Mouse (Mus musculus) thymus, postnatal 36 days (tissue): ENCODE measurements at regions not wholly inside any gene's neighbourhood (a gene's known extent, or its start where the extent isn't known, plus 50 kb on each side); places are given as distances from the start of the nearest gene placed in this dataset.
"Not testable (repeated sequence)": the region's sequence is repeated elsewhere in the genome, so short reads cannot be mapped to it uniquely, and the experiment has no call there.

Experiments used
- DNase-seq, 2 experiments: peaks; one replicate each; pipeline ENCODE4 v3.0.0; 2022; ENCODE audit warnings: mixed read lengths in 2 of 2

- DNase-seq, result peak; percentile 86 to 90
These were observed 88.4 kb upstream of the Rpl34 start for GRCm38 (mm10) chr3:130818467-130819030.

GRCm38 (mm10) chr3:130809696-130810665, 79.8 kb upstream of the Rpl34 start:
- peak; percentile 32 to 38 for DNase-seq

DNA sequence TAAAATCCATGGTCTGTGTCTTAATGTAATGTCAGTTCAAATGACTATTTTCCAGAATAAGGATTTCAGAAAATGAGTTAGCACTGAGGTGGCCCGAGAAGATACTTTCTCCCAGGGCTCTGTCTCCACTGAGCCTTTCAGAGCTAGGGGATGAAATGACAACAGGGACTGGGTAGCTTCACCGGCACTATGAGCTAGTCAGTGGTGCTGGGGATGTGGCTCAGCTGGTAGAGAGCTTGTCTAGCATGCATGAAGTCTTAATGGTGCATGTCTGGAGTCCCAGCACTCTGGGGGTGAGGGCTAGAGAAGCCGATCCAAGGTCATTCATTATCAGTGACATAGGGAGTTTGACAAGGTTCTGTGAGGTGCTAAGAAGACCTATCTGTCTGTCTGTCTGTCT, 75.1 kb upstream of the Rpl34 start:
- DNase-seq, result no peak

GRCm38 (mm10) chr3:130804327-130804662, 74.1 kb upstream of the Rpl34 start:
- no peak for DNase-seq

DNA sequence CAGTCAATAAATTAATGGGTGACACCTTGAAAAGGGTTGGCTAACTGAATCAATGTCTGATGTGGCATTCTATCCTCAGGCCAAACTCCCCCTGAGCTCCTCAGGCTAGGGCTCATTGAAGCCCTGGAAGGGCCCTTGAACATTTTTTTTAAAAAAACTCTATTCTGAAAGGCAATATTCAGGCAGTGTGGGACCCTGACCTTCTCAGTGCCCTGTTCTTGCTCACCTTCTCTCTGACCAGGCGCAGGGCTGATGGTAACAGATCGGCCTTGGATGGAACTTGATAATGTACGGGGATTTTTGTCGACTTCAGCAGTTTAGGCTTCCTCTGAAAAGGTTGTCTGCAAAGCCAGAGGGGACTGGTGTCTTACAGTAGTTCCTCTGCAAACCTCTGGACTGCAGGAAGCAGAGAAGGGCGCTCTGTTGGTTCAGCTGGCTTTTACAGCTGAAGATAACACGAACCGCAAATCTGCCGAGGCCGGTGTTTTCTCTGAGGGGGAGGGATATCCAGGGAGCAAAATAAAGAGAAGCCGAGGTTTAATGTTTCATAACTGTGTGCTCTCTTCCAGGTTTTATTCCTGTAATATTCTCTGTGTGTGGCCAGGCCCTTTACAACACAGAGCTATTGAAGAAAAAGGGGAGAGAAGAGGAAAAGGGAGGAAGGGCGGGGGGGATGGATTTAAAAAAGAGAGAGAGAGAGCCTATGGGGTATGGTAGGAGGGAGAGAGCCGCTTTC, 73.6 kb upstream of the Rpl34 start:
- DNase-seq, result peak in 1 of 2 experiments; percentile 19

GRCm38 (mm10) chr3:130800016-130800415, 69.8 kb upstream of the Rpl34 start:
- DNase-seq, result no peak

DNA sequence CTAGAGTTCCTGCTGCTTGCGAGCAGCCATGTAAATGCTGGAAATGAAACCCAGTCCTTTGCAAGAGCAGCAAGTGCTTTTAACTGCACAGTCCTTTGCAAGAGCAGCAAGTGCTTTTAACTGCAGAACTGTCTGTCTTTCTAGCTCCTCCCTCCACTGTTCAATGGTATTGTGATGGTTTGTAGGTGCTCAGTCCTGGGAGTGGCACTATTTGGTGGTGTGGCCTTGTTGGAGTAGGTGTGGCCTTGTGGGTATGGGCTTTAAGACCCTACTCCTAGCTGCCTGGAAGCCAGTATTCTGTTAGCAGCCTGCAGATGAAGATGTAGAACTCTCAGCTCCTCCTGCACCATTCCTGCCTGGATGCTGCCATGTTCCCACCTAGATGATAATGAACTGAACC, 67.8 kb upstream of the Rpl34 start:
- DNase-seq, result not testable (repeated sequence)

DNA sequence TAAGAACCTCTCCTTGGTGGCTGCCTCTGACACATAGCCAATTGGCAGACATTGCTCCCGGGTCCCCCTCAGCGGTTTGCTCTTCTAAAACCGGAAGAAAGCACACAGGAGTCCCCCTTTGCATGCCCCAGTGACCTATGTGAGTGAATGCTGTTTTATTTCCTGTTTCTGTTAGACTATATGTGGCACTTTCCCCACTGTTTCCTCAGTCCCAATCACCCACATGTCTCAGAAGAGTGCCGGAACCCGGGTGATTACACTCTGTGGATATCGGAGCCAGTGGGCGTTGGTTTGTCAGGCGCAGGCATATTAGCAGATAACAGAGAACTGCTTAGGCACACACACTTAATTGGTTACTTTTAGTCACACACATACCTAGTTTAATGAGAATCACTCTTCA, 66.3 kb upstream of the Rpl34 start:
- DNase-seq, result peak; percentile 32 to 48

GRCm38 (mm10) chr3:130795396-130795795, 65.2 kb upstream of the Rpl34 start:
- DNase-seq, result no peak

DNA sequence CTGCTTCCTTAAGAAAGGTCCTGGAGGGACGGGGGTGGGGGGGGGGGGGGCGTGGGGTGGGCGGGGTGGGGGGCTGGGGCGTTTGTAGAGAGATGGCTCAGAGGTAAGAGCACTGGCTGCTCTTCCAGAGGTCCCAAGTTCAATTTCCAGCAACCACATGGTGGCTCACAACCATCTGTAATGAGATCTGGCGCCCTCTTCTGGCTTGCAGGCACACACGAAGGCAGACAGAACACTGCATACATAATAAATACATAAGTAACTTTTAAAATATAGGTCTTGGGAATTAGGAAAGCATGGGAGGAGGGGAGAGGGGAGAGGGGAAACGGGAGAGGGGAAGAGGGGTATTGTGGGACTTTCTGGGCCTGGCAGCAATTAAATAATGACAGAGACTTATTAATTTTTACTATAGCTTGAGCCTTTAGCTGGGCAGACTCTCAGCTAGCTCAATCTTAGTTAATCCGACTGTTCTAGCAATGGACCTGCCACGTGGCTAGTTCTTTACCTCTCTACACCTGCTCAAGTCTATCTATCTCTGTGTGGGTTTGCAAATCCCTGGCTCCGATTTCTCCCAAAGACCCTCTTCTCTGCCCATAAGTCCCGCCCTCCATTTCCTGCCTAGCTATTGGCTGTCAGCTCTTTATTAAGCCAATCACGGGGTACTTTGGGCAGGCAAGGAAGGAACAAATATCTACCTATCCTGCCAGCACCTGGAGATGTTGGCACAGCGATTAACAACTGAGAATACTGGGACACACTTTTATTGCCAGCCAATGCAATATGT, 64.1 kb upstream of the Rpl34 start:
- DNase-seq, result peak; percentile 52 to 54

- no peak for DNase-seq
These were observed 50.6 kb upstream of the Rpl34 start for GRCm38 (mm10) chr3:130780706-130781240.
